Mouse (Mus musculus): ENCODE measurements around the gene Pes1.

Pes1 gene

GRCm38 (mm10) chr11:3963610-3964415 lies at the start of gene Pes1:
TSS of gene Pes1 (plus strand) at chr11:3963975.
- DNase-seq (ENCODE audit: low read depth, low spot score), result peak; percentile 96

DNA sequence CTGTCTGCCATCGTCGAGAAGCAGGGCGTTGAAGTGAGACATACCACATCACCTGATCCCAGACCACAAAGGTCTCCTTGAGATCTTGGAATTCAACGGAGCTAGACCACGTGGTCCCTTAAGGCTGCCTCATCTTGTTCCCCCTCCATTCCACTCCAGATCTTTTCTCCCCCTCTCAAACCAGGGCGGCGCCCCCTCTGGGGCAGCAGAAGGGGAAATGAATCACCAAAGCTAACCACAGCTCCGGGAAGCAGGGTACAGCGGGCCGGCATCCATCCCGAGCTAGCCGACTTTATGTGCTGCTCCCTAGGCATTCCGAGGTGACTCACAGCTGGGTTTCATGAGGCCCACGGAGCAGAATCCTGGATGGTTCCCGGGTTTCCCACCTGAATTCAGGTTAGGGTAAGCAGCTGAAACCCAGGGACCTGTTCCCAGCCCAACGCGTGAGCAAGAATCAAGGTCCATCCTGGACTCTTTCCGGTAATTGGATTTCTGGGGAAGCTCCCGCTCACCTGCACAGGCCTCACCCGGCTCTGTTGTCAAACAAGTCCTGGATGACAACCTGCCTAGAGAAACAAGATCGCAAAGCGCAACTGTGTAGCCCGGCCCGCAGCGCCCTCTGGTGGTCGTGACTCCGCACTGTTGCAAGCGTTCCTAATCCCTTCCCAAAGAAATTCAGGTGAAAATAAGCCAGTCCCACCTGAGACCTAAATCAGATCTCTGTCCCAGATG lies 49.5 kb upstream of the Pes1 start, which contains the start of gene Slc35e4:
Gene Slc35e4 (minus strand): TSS at position 556 of the 732 bp plus-strand sequence.
- DNase-seq (ENCODE audit: low read depth, low spot score), result peak; percentile 90

- peak; percentile 51 for DNase-seq (ENCODE audit: low read depth, low spot score)
Observed at GRCm38 (mm10) chr11:3918738-3919137, 45.0 kb upstream of the Pes1 start.

DNA sequence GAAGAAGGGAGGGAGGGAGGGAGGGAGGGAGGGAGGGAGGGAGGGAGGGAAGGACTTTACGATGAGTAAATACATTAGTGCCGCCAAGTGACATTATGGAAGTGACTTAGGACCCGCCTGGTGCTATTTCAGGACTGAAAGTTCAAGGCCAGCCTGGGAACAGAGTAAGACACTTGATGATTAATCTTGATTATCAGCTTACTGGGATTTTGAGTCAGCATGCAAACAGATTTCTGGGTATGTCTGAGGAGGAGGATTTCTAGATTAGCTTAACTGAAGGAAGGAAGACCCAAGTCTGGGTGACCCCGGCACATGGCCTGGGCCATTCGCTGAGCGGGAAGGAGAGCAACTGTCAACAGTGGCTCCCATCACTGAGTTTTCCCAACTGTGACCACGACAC lies 43.3 kb upstream of the Pes1 start:
- DNase-seq (ENCODE audit: low read depth, low spot score), result no peak

DNA sequence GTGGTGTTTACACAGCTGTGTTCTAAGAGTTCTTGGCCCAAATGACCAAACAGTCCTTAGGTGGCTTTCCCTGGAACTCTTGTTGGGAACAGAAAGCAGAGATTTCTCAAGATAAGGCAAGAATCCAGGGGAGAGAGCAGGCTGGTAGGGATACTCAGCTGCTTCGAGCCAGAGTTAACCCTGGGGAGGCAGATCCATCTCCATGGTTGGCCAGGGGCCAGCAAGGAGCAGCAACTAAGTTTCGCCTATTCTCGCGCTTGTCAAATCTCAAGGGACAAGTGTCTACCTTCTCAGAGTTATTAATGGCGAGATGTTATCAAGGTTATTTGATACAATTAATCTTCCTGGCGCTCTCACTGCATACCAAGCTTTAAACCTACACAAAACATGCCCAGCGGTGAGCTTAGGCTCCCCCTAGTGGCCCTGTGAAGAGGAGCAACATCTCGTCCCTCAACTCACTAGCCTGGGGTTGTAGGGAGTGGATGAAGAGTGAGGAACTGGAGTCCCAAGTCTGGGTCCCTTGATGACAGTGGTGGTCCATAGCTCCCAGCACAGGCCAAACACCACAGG lies 42.4 kb upstream of the Pes1 start:
- peak; percentile 74 for DNase-seq (ENCODE audit: low read depth, low spot score)

DNA sequence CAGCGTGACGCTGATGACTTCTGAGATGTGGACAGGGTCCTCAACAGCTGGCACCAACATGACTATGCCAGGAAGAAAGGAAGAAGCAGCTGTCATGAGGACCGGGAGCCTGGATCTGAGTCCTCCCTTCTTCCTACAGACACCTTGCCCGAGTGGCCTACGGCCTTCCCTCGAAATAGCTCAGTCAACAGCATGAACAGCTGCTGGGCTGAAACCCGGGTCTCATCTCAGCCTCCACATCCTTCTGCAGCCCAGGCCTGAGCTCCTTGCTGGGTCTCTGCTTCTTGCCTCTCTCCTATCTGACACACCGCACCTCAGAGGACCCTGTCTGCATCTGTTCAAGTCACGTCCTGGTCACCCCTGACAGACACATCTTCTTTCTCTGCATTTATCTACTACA lies 41.7 kb upstream of the Pes1 start:
- DNase-seq (ENCODE audit: low read depth, low spot score), result no peak

DNA sequence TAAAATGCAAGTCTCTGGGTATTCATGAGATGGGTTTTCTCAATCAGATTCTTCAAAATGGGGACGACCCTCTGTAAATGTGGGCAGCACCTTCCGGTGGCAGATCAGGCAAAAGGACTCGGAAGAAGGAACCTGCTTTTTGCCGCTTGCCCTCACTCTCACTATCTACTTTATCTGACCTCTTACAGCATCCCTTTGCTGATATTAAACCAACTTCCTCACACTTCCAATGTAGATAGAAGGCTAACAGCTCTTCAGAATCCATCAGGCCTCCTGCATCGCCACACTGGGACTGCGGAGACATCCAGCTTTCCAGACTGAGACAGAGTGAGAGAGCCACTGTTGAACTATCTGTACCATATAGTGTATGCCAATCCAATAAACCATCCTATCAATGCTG lies 41.0 kb upstream of the Pes1 start:
- no peak for DNase-seq (ENCODE audit: low read depth, low spot score)

- no peak for DNase-seq (ENCODE audit: low read depth, low spot score)
Observed at GRCm38 (mm10) chr11:3925916-3926315, 37.9 kb upstream of the Pes1 start.

GRCm38 (mm10) chr11:3930019-3930418 lies 33.8 kb upstream of the Pes1 start:
- DNase-seq (ENCODE audit: low read depth, low spot score), result no peak

DNA sequence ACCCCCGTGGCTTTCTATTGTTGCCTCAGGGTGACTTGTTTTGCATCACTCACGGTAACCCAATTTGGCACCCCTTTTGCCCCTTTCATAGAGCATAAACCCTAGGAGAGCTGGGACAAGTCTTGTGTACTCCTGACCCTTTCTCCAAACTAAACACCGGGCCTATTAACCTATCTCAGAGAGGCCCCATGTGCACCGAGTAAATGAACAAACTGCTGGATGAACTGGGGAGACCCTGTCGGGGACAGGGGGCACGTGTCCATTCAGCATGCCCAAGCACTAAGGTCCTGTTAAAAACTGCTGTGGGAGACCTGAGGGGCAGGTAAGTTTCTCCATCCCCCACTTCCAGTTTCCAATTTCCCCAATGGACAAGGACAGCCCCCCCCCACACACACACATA lies 32.8 kb upstream of the Pes1 start:
- no peak for DNase-seq (ENCODE audit: low read depth, low spot score)

GRCm38 (mm10) chr11:3931511-3932211 lies 32.1 kb upstream of the Pes1 start, which contains the start of gene Tcn2:
TSS of gene Tcn2 (minus strand) at chr11:3932159.
- peak; percentile 89 for DNase-seq (ENCODE audit: low read depth, low spot score)

DNA sequence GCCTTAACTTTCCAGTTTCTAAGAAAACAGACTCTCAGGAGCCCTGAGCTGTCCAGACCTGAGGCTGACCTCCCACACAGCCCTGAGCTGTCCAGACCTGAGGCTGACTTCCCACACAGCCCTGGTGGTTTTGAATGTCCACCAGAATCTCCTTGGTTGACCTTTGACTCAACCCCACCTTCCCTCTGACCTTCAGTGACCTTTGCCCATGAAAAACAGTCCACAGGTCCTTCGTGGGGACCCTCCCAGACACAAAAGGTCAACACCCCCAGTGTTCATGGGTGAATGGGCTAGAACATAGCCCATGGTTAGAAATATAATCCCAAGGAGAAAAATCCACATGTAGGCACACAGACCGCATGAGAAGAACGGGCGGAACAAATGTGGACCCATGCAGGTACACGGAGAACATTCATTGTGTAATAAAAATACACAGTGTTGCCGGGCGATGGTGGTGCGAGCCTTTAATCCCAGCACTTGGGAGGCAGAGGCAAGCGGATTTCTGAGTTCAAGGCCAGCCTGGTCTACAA lies 30.0 kb upstream of the Pes1 start:
- DNase-seq (ENCODE audit: low read depth, low spot score), result no peak

- no peak for DNase-seq (ENCODE audit: low read depth, low spot score)
Observed at GRCm38 (mm10) chr11:3935135-3935534, 28.6 kb upstream of the Pes1 start.

- DNase-seq (ENCODE audit: low read depth, low spot score), result no peak
Observed at GRCm38 (mm10) chr11:3936318-3936717, 27.5 kb upstream of the Pes1 start.

GRCm38 (mm10) chr11:3937321-3937874 lies 26.4 kb upstream of the Pes1 start:
- no peak for DNase-seq (ENCODE audit: low read depth, low spot score)

DNA sequence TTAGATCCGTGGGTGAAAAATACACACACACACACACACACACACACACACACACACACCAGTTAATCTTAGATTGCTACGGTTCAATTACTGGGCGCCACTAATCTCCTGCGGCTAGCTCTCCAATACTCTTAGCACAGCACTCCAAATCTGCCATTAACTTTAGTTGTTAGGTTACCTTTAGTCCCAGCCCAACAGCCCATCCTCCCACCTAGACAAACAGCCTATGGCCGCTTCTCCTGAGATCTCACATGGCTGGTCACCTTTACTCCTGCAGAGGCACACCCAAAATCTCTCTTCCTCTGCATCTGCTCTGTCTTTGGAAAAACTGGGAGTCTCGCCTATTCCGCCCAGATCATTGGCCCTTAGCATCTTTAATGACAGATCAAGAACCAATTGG lies 22.4 kb upstream of the Pes1 start:
- no peak for DNase-seq (ENCODE audit: low read depth, low spot score)

GRCm38 (mm10) chr11:3946386-3946785 lies 17.4 kb upstream of the Pes1 start:
- DNase-seq (ENCODE audit: low read depth, low spot score), result no peak

GRCm38 (mm10) chr11:3954876-3955275 lies 8.9 kb upstream of the Pes1 start:
- peak; percentile 88 for DNase-seq (ENCODE audit: low read depth, low spot score)

GRCm38 (mm10) chr11:3955371-3955770 lies 8.4 kb upstream of the Pes1 start:
- peak; percentile 87 for DNase-seq (ENCODE audit: low read depth, low spot score)

DNA sequence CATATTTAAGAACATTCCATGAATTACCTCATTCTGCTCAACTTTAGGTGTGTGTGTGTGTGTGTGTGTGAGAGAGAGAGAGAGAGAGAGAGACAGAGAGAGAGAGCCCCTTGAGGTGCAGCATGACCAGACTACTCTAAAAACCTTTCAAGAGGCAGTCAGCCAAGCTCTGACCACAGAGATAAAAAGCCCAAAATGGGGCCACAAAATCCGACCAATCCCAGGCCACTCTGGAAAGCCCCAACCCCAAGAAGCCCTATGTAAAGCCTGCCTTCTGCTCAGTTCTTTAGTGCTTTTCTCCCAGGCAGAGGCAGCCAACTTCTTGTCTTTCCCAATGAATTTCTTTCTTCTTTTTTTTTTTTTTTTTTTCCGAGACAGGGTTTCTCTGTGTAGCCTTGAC lies 2.9 kb upstream of the Pes1 start:
- DNase-seq (ENCODE audit: low read depth, low spot score), result no peak

- no peak for DNase-seq (ENCODE audit: low read depth, low spot score)
Observed at GRCm38 (mm10) chr11:3961761-3962160, 2.0 kb upstream of the Pes1 start.
